Comparison of ENCODE assay signal across 8 mouse cellular contexts in genomic region chr1:171328244-171328643, GRCm38 (mm10). TPM values are rescaled to one million over a fixed set of nuclear protein-coding genes. Genes with fewer than 3 reads are reported as not detected.
A peak's percentile ranks its signal among the peaks of the same experiment; 100 is the strongest.
DNase-seq lines count a peak whose midpoint lies in the region; ATAC-seq and TF ChIP-seq lines count a peak whose summit lies in the region.

No protein-coding gene starts in this region.

- ATAC-seq in kidney, embryonic 16.5 days (ENCODE audit: low FRiP score, low TSS enrichment) = no peak
- ATAC-seq in forebrain, embryonic 15.5 days (replicated peaks) = no peak
- no peak for ATAC-seq in liver, embryonic 12.5 days
- no peak for ATAC-seq in stomach, postnatal 0 days (ENCODE audit: low FRiP score, low TSS enrichment)

- no peak for TF ChIP-seq CTCF in stomach, postnatal 0 days (IDR thresholded peaks at IDR 0.05; ENCODE audit: low read depth)

- peak overlapping the region; percentile 100 for H3K27ac ChIP-seq in kidney, embryonic 16.5 days (ENCODE audit: low read length)
- peak overlapping the region; percentile 99 for H3K27ac ChIP-seq in forebrain, embryonic 15.5 days (replicated peaks)
- H3K27ac ChIP-seq in liver, embryonic 12.5 days = peak overlapping the region; percentile 94
- peak overlapping the region; percentile 99 for H3K27ac ChIP-seq in stomach, postnatal 0 days (replicated peaks)

- 0 out of 2 replicates have a peak, but pooled peaks cover 5% of the 10 kb centered on the region for H3K36me3 ChIP-seq in kidney, embryonic 16.5 days (ENCODE audit: insufficient read depth, low read length)
- peaks cover 8% of the 10 kb centered on the region; the same call in 1 of the 2 replicates for H3K36me3 ChIP-seq in forebrain, embryonic 15.5 days
- peaks cover 27% of the 10 kb centered on the region for H3K36me3 ChIP-seq in liver, embryonic 12.5 days
- no peaks in the 10 kb centered on the region; the same call in 1 of the 2 replicates for H3K36me3 ChIP-seq in stomach, postnatal 0 days (ENCODE audit: control insufficient read depth, insufficient read depth, low read length)

- WGBS in kidney, embryonic 16.5 days = 24% methylated on average over 9 of the region's 9 CpGs
- 37% methylated on average over 9 of the region's 9 CpGs for WGBS in forebrain, embryonic 15.5 days
- whole genome bisulfite sequencing in liver, embryonic 12.5 days (ENCODE audit: insufficient replicate concordance) = 27% methylated on average over 9 of the region's 9 CpGs
- WGBS in stomach, postnatal 0 days = 13% methylated on average over 9 of the region's 9 CpGs

- H3K9ac ChIP-seq in kidney, embryonic 16.5 days (replicated peaks; ENCODE audit: low read length) = peak overlapping the region; percentile 98
- H3K9ac ChIP-seq in forebrain, embryonic 15.5 days (replicated peaks) = peak overlapping the region; percentile 97
- H3K9ac ChIP-seq in liver, embryonic 12.5 days = peak overlapping the region; percentile 97
- peak overlapping the region; percentile 93 for H3K9ac ChIP-seq in stomach, postnatal 0 days (ENCODE audit: low read length)

- H3K4me3 ChIP-seq in kidney, embryonic 16.5 days (ENCODE audit: low read length) = peak overlapping the region; percentile 87
- peak overlapping the region; percentile 95 for H3K4me3 ChIP-seq in forebrain, embryonic 15.5 days
- peak overlapping the region; percentile 88 for H3K4me3 ChIP-seq in liver, embryonic 12.5 days
- peak overlapping the region; percentile 88 for H3K4me3 ChIP-seq in stomach, postnatal 0 days (ENCODE audit: low read depth, low read length)

- no peaks in the 10 kb centered on the region for H3K27me3 ChIP-seq in kidney, embryonic 16.5 days (ENCODE audit: insufficient read depth, low read length)
- H3K27me3 ChIP-seq in forebrain, embryonic 15.5 days = no peaks in the 10 kb centered on the region
- no peaks in the 10 kb centered on the region for H3K27me3 ChIP-seq in liver, embryonic 12.5 days (replicated peaks)
- no peaks in the 10 kb centered on the region for H3K27me3 ChIP-seq in stomach, postnatal 0 days (ENCODE audit: control insufficient read depth, insufficient read depth, low read length)

- no peak for TF ChIP-seq EP300 in stomach, postnatal 0 days (optimal IDR thresholded peaks at IDR 0.05)

- DNase-seq in kidney, postnatal 36 days = no peak
- DNase-seq in NIH3T3 (ENCODE audit: low read depth) = peak; percentile 61
- DNase-seq in stomach, postnatal 0 days (ENCODE audit: low spot score) = no peak
- DNase-seq in spleen, adult 18-20 months = no peak
- no peak for DNase-seq in frontal cortex, postnatal 14 days (ENCODE audit: low spot score in 2 of 2)

- H3K4me2 ChIP-seq in kidney, embryonic 16.5 days (replicated peaks; ENCODE audit: low read depth, low read length) = peak overlapping the region; percentile 92
- peak overlapping the region; percentile 56 for H3K4me2 ChIP-seq in forebrain, embryonic 15.5 days (replicated peaks)
- H3K4me2 ChIP-seq in liver, embryonic 12.5 days = peak overlapping the region; percentile 90
- peak overlapping the region; percentile 84 for H3K4me2 ChIP-seq in stomach, postnatal 0 days (replicated peaks; ENCODE audit: low read depth)

- peaks cover 25% of the 10 kb centered on the region for H3K4me1 ChIP-seq in kidney, embryonic 16.5 days (ENCODE audit: insufficient read depth, low read length)
- peaks cover 48% of the 10 kb centered on the region for H3K4me1 ChIP-seq in forebrain, embryonic 15.5 days
- peaks cover 51% of the 10 kb centered on the region for H3K4me1 ChIP-seq in liver, embryonic 12.5 days
- H3K4me1 ChIP-seq in stomach, postnatal 0 days (replicated peaks; ENCODE audit: control insufficient read depth, insufficient read depth) = 0 out of 2 replicates have a peak, but pooled peaks cover 4% of the 10 kb centered on the region

- no peaks in the 10 kb centered on the region for H3K9me3 ChIP-seq in kidney, embryonic 16.5 days (ENCODE audit: low read length)
- no peaks in the 10 kb centered on the region for H3K9me3 ChIP-seq in forebrain, embryonic 15.5 days
- H3K9me3 ChIP-seq in liver, embryonic 12.5 days (replicated peaks) = no peaks in the 10 kb centered on the region
- no peaks in the 10 kb centered on the region for H3K9me3 ChIP-seq in stomach, postnatal 0 days (ENCODE audit: control insufficient read depth, low read length)

RNA-seq across cellular contexts. Expression of gene Dedd, which starts 0.7 kb away (rescaled TPM):
- 57.0 and 59.5 TPM in 2 replicates for polyA plus RNA-seq in kidney, embryonic 16.5 days (2015; fragmentation: Nextera tagmentation; extraction: Ambion mirVana)
- 56.6 and 57.3 TPM in 2 replicates for polyA plus RNA-seq in forebrain, embryonic 15.5 days (2015; fragmentation: Nextera tagmentation; extraction: Ambion mirVana)
- polyA plus RNA-seq in liver, embryonic 12.5 days (2016; fragmentation: Nextera tagmentation; extraction: Ambion mirVana) = 24.9 and 26.1 TPM in 2 replicates
- polyA plus RNA-seq in stomach, postnatal 0 days (2015; fragmentation: Nextera tagmentation; extraction: Ambion mirVana) = 32.8 and 36.3 TPM in 2 replicates

RNA-seq across cellular contexts. Expression of gene Nit1, which starts 17.2 kb away (rescaled TPM):
- polyA plus RNA-seq in kidney, embryonic 16.5 days (2015; fragmentation: Nextera tagmentation; extraction: Ambion mirVana) = 60.6 and 63.3 TPM in 2 replicates
- polyA plus RNA-seq in forebrain, embryonic 15.5 days (2015; fragmentation: Nextera tagmentation; extraction: Ambion mirVana) = 57.8 and 62.0 TPM in 2 replicates
- polyA plus RNA-seq in liver, embryonic 12.5 days (2016; fragmentation: Nextera tagmentation; extraction: Ambion mirVana) = 22.8 and 25.3 TPM in 2 replicates
- 41.7 and 41.8 TPM in 2 replicates for polyA plus RNA-seq in stomach, postnatal 0 days (2015; fragmentation: Nextera tagmentation; extraction: Ambion mirVana)

RNA-seq across cellular contexts. Expression of gene Pfdn2, which starts 17.2 kb away (rescaled TPM):
- polyA plus RNA-seq in kidney, embryonic 16.5 days (2015; fragmentation: Nextera tagmentation; extraction: Ambion mirVana) = 99.2 and 103 TPM in 2 replicates
- polyA plus RNA-seq in forebrain, embryonic 15.5 days (2015; fragmentation: Nextera tagmentation; extraction: Ambion mirVana) = 146 and 149 TPM in 2 replicates
- polyA plus RNA-seq in liver, embryonic 12.5 days (2016; fragmentation: Nextera tagmentation; extraction: Ambion mirVana) = 74.3 and 76.1 TPM in 2 replicates
- 68.8 and 71.1 TPM in 2 replicates for polyA plus RNA-seq in stomach, postnatal 0 days (2015; fragmentation: Nextera tagmentation; extraction: Ambion mirVana)

RNA-seq across cellular contexts. Expression of gene Klhdc9, which starts 32.4 kb away (rescaled TPM):
- 4.2 and 4.3 TPM in 2 replicates for polyA plus RNA-seq in kidney, embryonic 16.5 days (2015; fragmentation: Nextera tagmentation; extraction: Ambion mirVana)
- 3.8 and 4.0 TPM in 2 replicates for polyA plus RNA-seq in forebrain, embryonic 15.5 days (2015; fragmentation: Nextera tagmentation; extraction: Ambion mirVana)
- 0.35 and 0.46 TPM in 2 replicates for polyA plus RNA-seq in liver, embryonic 12.5 days (2016; fragmentation: Nextera tagmentation; extraction: Ambion mirVana)
- polyA plus RNA-seq in stomach, postnatal 0 days (2015; fragmentation: Nextera tagmentation; extraction: Ambion mirVana) = 0.86 and 1.2 TPM in 2 replicates

RNA-seq across cellular contexts. Expression of gene Ufc1, which starts 33.4 kb away (rescaled TPM):
- 102 and 111 TPM in 2 replicates for polyA plus RNA-seq in kidney, embryonic 16.5 days (2015; fragmentation: Nextera tagmentation; extraction: Ambion mirVana)
- polyA plus RNA-seq in forebrain, embryonic 15.5 days (2015; fragmentation: Nextera tagmentation; extraction: Ambion mirVana) = 105 and 110 TPM in 2 replicates
- 55.9 and 58.3 TPM in 2 replicates for polyA plus RNA-seq in liver, embryonic 12.5 days (2016; fragmentation: Nextera tagmentation; extraction: Ambion mirVana)
- 134 and 135 TPM in 2 replicates for polyA plus RNA-seq in stomach, postnatal 0 days (2015; fragmentation: Nextera tagmentation; extraction: Ambion mirVana)
